Mouse (Mus musculus): Measurements from ENCODE around the gene Mta2. TPM values are rescaled to one million over a fixed set of nuclear protein-coding genes. Genes with fewer than 3 reads are reported as not detected.

The Mta2 gene
- polyA plus RNA-seq, 2 experiments: 43.8 to 76.5 TPM

- TF ChIP-seq POLR2A (IDR thresholded peaks at IDR 0.05; ENCODE audit: borderline replicate concordance, extremely low read depth, insufficient read depth, insufficient read length): no peak
- ATAC-seq (ENCODE audit: low FRiP score, low read depth) (no peak), DNase-seq (ENCODE audit: low spot score) (no peak)
- no peaks in the 10 kb centered on the region for H3K27me3 ChIP-seq (ENCODE audit: control insufficient read depth, insufficient read depth, low read length)
- H3K9me3 ChIP-seq (ENCODE audit: control insufficient read depth, low read length): no peaks in the 10 kb centered on the region
- peak overlapping the region; percentile 18 for H3K4me3 ChIP-seq (replicated peaks; ENCODE audit: low read length)
- 84% methylated on average over 6 of the region's 6 CpGs for WGBS
- H3K4me1 ChIP-seq (ENCODE audit: control insufficient read depth, insufficient read depth, low read length): peaks cover 21% of the 10 kb centered on the region
- H3K36me3 ChIP-seq (ENCODE audit: control insufficient read depth, insufficient read depth, low read length): peaks cover 63% of the 10 kb centered on the region
- H3K9ac ChIP-seq (ENCODE audit: low read depth, low read length, severe bottlenecking): peak overlapping the region; percentile 13; the same call in 1 of the 2 replicates
- H3K4me2 ChIP-seq (replicated peaks; ENCODE audit: low read depth, low read length, severe bottlenecking): peak overlapping the region; percentile 61
- H3K27ac ChIP-seq (replicated peaks; ENCODE audit: low read depth, low read length): no peak overlapping the region
Observed at GRCm38 (mm10) chr19:8945251-8945650, 3.6 kb downstream of the Mta2 start.

DNA sequence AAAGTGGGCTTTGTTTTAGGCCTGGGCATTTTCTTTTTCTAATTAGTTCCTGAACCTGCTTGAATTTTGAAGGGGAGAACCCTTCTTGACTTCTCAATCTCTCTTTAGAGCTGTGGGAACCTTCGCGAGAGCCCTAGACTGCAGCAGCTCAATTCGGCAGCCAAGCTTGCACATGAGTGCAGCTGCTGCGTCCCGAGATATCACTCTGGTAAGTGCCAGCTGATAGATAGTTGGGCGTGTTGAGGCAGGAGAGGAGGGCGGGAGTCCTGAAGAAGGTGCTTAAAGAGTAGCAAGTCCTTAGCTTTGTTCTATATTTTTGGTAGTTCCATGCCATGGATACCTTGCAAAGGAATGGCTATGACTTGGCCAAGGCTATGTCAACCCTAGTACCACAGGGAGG lies 5.3 kb downstream of the Mta2 start:
- Histone ChIP-seq H3K27ac (replicated peaks; ENCODE audit: low read depth, low read length) (no peak overlapping the region), H3K36me3 (ENCODE audit: control insufficient read depth, insufficient read depth, low read length) (peaks cover 78% of the 10 kb centered on the region), H3K4me2 (replicated peaks; ENCODE audit: low read depth, low read length, severe bottlenecking) (no peak overlapping the region), H3K9me3 (ENCODE audit: control insufficient read depth, low read length) (no peaks in the 10 kb centered on the region), H3K27me3 (ENCODE audit: control insufficient read depth, insufficient read depth, low read length) (no peaks in the 10 kb centered on the region), H3K4me3 (replicated peaks; ENCODE audit: low read length) (no peak overlapping the region), H3K4me1 (ENCODE audit: control insufficient read depth, insufficient read depth, low read length) (peaks cover 14% of the 10 kb centered on the region), H3K9ac (ENCODE audit: low read depth, low read length, severe bottlenecking) (no peak overlapping the region)
- ATAC-seq (ENCODE audit: low FRiP score, low read depth) (no peak), DNase-seq (ENCODE audit: low spot score) (no peak)
- WGBS: 93% methylated on average over 7 of the region's 7 CpGs
- TF ChIP-seq POLR2A (IDR thresholded peaks at IDR 0.05; ENCODE audit: borderline replicate concordance, extremely low read depth, insufficient read depth, insufficient read length): no peak

- no peak overlapping the region for H3K27ac ChIP-seq (replicated peaks; ENCODE audit: low read depth, low read length)
- WGBS: 91% methylated on average over 5 of the region's 5 CpGs
- TF ChIP-seq POLR2A (IDR thresholded peaks at IDR 0.05; ENCODE audit: borderline replicate concordance, extremely low read depth, insufficient read depth, insufficient read length): no peak
- ATAC-seq (ENCODE audit: low FRiP score, low read depth) (no peak), DNase-seq (ENCODE audit: low spot score) (no peak)
- H3K27me3 ChIP-seq (ENCODE audit: control insufficient read depth, insufficient read depth, low read length): no peaks in the 10 kb centered on the region
- no peak overlapping the region for H3K9ac ChIP-seq (ENCODE audit: low read depth, low read length, severe bottlenecking)
- no peak overlapping the region for H3K4me3 ChIP-seq (replicated peaks; ENCODE audit: low read length)
- no peaks in the 10 kb centered on the region for H3K9me3 ChIP-seq (ENCODE audit: control insufficient read depth, low read length)
- H3K4me1 ChIP-seq (ENCODE audit: control insufficient read depth, insufficient read depth, low read length): peaks cover 8% of the 10 kb centered on the region
- peaks cover 71% of the 10 kb centered on the region for H3K36me3 ChIP-seq (ENCODE audit: control insufficient read depth, insufficient read depth, low read length)
- H3K4me2 ChIP-seq (replicated peaks; ENCODE audit: low read depth, low read length, severe bottlenecking): no peak overlapping the region
Observed at GRCm38 (mm10) chr19:8950190-8950589, 8.5 kb downstream of the Mta2 start.

- DNase-seq (ENCODE audit: low spot score) (no peak), ATAC-seq (ENCODE audit: low FRiP score, low read depth) (no peak)
- Histone ChIP-seq H3K4me1 (ENCODE audit: control insufficient read depth, insufficient read depth, low read length) (peaks cover 8% of the 10 kb centered on the region), H3K27me3 (ENCODE audit: control insufficient read depth, insufficient read depth, low read length) (no peaks in the 10 kb centered on the region), H3K9ac (ENCODE audit: low read depth, low read length, severe bottlenecking) (peak overlapping the region; percentile 25; the same call in 1 of the 2 replicates), H3K36me3 (ENCODE audit: control insufficient read depth, insufficient read depth, low read length) (peaks cover 69% of the 10 kb centered on the region), H3K27ac (replicated peaks; ENCODE audit: low read depth, low read length) (peak overlapping the region; percentile 55; the same call in 1 of the 2 replicates), H3K4me2 (replicated peaks; ENCODE audit: low read depth, low read length, severe bottlenecking) (no peak overlapping the region), H3K4me3 (replicated peaks; ENCODE audit: low read length) (no peak overlapping the region), H3K9me3 (ENCODE audit: control insufficient read depth, low read length) (no peaks in the 10 kb centered on the region)
- 93% methylated on average over 9 of the region's 9 CpGs for WGBS
- TF ChIP-seq POLR2A (IDR thresholded peaks at IDR 0.05; ENCODE audit: borderline replicate concordance, extremely low read depth, insufficient read depth, insufficient read length): no peak
Observed at GRCm38 (mm10) chr19:8952241-8952640, 10.6 kb downstream of the Mta2 start.

DNA sequence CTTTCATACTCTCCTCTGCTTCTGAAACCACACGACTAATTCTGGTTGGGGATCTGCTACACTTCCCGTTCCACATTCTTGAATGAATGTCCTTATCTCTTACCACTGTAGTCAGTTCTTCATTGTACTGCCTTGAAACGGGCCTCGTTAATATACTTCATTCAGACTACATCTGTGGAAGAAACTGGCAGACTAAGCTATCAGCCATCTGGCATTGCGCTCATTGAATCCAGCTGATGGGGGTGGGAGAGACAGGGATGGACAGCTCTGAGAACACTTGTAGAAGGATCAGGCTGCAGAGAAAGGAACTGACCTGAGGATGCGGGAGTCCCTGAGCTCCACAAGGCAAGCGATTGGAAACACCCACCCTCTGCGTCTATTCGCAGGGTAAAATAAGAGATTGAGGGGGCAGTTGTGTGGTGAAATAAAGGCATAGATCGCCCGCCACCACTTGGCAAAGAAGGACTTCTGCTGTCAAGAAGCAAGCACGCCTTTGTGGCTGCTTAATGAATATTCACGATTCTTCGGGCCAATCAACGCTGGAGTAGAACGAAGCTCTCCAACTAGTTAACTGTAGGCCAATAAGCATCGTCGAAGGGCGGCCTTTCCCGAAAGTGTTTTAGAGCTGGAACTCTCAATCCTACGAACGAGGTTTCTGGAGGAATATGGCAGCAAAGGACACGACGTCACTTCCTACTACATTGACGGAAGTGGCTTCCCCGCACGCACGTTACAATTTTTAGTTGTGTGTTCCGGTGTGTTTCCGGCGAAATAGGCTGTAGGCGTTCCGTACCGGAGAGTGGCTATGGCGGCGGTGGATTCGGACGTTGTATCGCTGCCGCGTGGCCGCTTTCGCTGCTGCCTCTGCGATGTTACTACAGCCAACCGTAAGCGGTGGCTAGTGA lies 11.7 kb downstream of the Mta2 start, which contains the start of gene Tut1:
Gene Tut1 (plus strand): TSS at position 713 of the 905 bp plus-strand sequence.
- peak within 1 kb of the TSS; percentile 69 for H3K9ac ChIP-seq (ENCODE audit: low read depth, low read length, severe bottlenecking)
- DNase-seq (ENCODE audit: low spot score) (peak; percentile 99), ATAC-seq (ENCODE audit: low FRiP score, low read depth) (peak; percentile 97)
- 4% methylated on average over 46 of the region's 46 CpGs for WGBS
- H3K9me3 ChIP-seq (ENCODE audit: control insufficient read depth, low read length): no peaks in the 10 kb centered on the region
- peak; percentile 46; the same call in 1 of the 2 replicates for TF ChIP-seq POLR2A (IDR thresholded peaks at IDR 0.05; ENCODE audit: borderline replicate concordance, extremely low read depth, insufficient read depth, insufficient read length)
- no peaks in the 10 kb centered on the region for H3K27me3 ChIP-seq (ENCODE audit: control insufficient read depth, insufficient read depth, low read length)
- H3K4me1 ChIP-seq (ENCODE audit: control insufficient read depth, insufficient read depth, low read length): peaks cover 8% of the 10 kb centered on the region
- peak within 1 kb of the TSS; percentile 71 for H3K27ac ChIP-seq (replicated peaks; ENCODE audit: low read depth, low read length)
- peaks cover 68% of the 10 kb centered on the region for H3K36me3 ChIP-seq (ENCODE audit: control insufficient read depth, insufficient read depth, low read length)
- peak within 1 kb of the TSS; percentile 76 for H3K4me2 ChIP-seq (replicated peaks; ENCODE audit: low read depth, low read length, severe bottlenecking)
- H3K4me3 ChIP-seq (replicated peaks; ENCODE audit: low read length): peak within 1 kb of the TSS; percentile 68
